Mouse (Mus musculus): Measurements from ENCODE around the gene Fli1. TPM values are rescaled to one million over a fixed set of nuclear protein-coding genes. Genes with fewer than 3 reads are reported as not detected.
A peak's percentile ranks its signal among the peaks of the same experiment; 100 is the strongest.

Gene Fli1
- polyA plus RNA-seq, 1 experiment from 2014 or later: 7.9 TPM

DNA sequence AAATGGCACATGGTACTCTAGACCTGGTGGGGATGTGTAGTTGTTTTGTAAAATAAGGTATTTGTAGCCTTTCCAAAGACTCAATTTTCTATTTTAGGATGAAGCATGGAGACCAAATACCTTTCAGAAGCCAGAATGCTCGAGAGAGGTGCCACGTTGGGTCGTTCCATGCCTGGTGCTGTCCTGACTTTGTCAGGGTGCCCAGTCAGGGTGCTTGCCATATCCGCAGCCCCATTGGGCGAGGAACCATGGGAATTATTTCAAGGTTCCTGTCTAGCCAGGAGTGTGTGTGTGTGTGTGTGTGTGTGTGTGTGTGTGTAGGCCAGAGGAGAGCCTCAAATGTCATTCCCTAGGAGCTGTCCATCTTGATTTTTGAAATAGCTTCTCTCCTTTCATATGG lies 132.0 kb downstream of the Fli1 start:
- H3K4me3 ChIP-seq (replicated peaks): no peak overlapping the region
- H3K9ac ChIP-seq (replicated peaks): no peak overlapping the region
- peaks cover 15% of the 10 kb centered on the region; the same call in 1 of the 2 replicates for H3K27me3 ChIP-seq (replicated peaks)
- no peak overlapping the region for H3K4me2 ChIP-seq
- H3K36me3 ChIP-seq: no peaks in the 10 kb centered on the region
- H3K9me3 ChIP-seq (replicated peaks): no peaks in the 10 kb centered on the region
- peaks cover 15% of the 10 kb centered on the region for H3K4me1 ChIP-seq
- 94% methylated on average over 5 of the region's 5 CpGs for WGBS
- H3K27ac ChIP-seq (replicated peaks): no peak overlapping the region
- no peak for ATAC-seq (ENCODE audit: low FRiP score)

DNA sequence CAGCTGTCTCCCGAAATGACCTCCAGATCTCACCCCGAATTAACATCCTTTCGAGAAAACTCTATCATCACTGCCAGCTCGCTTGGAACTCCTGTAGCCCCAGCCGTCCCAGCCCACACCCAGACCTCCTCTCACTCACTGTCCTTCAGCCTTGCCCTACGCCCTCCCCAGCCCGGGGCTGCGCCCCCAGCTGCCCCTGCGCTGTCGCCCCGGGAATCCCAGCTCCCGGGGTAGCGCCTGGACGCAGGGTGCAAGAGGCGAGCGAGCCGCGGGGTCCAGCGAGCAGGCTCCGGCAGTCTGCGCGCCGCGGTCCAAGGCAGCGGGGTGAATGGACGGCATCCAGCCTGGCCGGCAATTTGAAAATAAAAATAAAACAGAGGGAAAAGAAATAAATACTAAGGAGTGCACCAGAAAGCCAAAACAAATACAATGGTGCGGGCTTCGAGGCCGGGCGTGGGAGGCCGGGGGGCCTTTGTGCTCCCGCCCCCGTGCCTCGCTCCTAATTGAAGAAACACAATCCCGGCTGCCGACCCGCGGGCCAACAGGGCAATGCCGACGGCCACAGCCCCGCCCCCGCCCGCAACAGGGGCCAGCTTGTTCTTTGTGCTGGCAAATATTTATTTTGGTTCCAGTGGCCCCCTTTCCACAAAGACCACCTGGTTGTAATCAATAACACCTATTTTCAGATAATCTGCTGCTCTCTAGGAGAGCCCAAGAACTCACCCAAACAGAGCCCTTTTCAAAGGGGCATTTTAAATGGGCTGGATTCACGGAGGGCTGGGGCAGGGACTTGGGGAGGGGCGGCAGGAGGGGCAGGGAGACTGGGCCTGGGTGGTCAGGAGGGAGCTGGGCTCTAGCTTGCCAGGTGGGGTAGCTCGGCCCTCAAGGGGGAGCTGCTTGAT lies 133.3 kb downstream of the Fli1 start:
- 0 out of 2 replicates have a peak, but pooled peaks have one; percentile 50 for ATAC-seq (ENCODE audit: low FRiP score)

DNA sequence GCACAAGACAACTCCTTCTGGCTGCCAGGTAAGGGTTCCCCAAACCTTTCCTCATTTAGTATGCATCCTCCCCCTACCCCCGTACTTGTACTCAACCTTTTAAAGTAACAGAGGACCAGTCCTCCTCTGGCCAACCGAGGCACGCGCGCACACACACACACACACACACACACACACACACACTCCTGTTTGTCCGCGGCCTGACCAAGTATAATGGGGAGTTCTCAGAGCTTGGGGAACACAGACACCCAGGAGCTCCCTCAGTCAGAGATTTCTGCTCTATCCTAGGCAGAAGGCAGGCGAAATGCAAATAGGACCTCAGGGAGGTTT lies 134.0 kb downstream of the Fli1 start:
- peak overlapping the region; percentile 94 for H3K4me2 ChIP-seq
- WGBS: 6% methylated on average over 8 of the region's 8 CpGs
- H3K27me3 ChIP-seq (replicated peaks): peaks cover 15% of the 10 kb centered on the region
- H3K4me3 ChIP-seq (replicated peaks): peak overlapping the region; percentile 45
- no peak for ATAC-seq (ENCODE audit: low FRiP score)
- no peaks in the 10 kb centered on the region for H3K9me3 ChIP-seq (replicated peaks)
- peaks cover 18% of the 10 kb centered on the region for H3K4me1 ChIP-seq
- no peaks in the 10 kb centered on the region for H3K36me3 ChIP-seq
- H3K27ac ChIP-seq (replicated peaks): no peak overlapping the region
- peak overlapping the region; percentile 44; the same call in 1 of the 2 replicates for H3K9ac ChIP-seq (replicated peaks)

More for the DNA sequence above, 133.3 kb downstream of the Fli1 start:
- peak overlapping the region; percentile 94 for H3K4me2 ChIP-seq
- peak overlapping the region; percentile 44 for H3K9ac ChIP-seq (replicated peaks)
- H3K27ac ChIP-seq (replicated peaks): no peak overlapping the region; the same call in 1 of the 2 replicates
- WGBS: 2% methylated on average over 47 of the region's 47 CpGs
- no peaks in the 10 kb centered on the region for H3K9me3 ChIP-seq (replicated peaks)
- H3K36me3 ChIP-seq: no peaks in the 10 kb centered on the region
- peak overlapping the region; percentile 45 for H3K4me3 ChIP-seq (replicated peaks)
- peaks cover 15% of the 10 kb centered on the region for H3K27me3 ChIP-seq (replicated peaks)
- H3K4me1 ChIP-seq: peaks cover 18% of the 10 kb centered on the region

DNA sequence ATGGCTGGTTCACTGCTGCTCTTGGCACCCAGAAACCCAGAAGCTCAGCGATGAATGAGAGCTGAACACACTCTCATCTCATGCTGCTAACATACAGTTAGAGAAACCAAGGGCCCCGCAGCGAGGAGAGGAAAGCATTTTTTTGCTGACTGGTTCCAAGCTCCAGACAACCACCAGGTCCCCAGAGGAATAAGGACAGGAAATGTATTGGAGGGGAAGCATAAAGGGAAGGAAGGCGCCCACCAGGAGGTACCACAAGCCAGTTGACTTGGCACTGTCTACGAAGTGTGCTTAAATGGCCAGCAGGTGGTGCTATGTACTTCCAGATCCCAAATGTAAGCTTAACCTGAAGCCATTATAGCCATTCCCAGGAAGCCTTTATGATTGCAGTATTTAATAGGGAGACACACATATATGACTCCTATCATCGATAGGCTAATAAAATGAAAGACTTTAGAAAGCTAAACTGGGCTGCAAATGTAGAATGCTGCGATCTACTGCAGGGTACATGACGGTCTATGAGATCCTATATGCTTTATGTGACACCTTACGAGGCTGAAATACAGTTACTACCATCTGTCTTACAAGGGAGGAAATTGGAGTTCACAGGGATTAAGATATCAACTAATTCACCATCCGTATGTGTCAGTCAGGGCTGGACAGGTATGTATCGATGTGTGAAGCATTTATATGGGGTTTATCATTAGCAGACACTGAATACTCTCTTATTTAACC lies 137.3 kb downstream of the Fli1 start:
- Histone ChIP-seq H3K27me3 (replicated peaks) (peaks cover 15% of the 10 kb centered on the region), H3K36me3 (no peaks in the 10 kb centered on the region), H3K9ac (replicated peaks) (no peak overlapping the region), H3K27ac (replicated peaks) (no peak overlapping the region), H3K4me1 (peaks cover 18% of the 10 kb centered on the region), H3K4me3 (replicated peaks) (no peak overlapping the region), H3K9me3 (replicated peaks) (no peaks in the 10 kb centered on the region), H3K4me2 (no peak overlapping the region)
- 41% methylated on average over 11 of the region's 11 CpGs for WGBS
- peak; percentile 84 for ATAC-seq (ENCODE audit: low FRiP score)

DNA sequence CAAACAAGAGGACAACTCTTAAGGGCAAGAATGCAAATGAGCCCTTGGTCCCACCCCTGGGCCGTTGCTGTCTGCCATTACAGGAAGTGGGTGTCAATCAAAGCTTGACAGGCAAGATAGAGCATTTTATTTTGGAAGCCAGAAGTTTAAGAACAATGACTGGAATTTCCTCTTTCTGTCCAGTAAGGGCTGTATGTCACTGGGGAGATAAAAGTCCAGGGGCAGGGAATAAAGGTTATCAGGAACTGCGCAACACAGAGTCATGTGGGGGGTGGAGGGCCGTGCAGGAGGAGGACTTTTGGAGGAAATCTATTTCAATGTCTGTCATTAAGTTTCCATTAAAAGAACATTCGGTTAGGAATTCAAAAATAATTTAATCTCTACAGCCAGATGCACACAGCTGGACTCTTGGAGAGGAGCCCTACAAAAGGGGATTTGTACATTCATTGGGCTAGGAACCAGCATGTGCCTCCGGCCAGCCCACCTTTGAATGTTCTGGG lies 141.9 kb downstream of the Fli1 start:
- H3K36me3 ChIP-seq: no peaks in the 10 kb centered on the region
- H3K4me3 ChIP-seq (replicated peaks): no peak overlapping the region
- H3K9ac ChIP-seq (replicated peaks): no peak overlapping the region
- peaks cover 3% of the 10 kb centered on the region; the same call in 1 of the 2 replicates for H3K4me1 ChIP-seq
- H3K27ac ChIP-seq (replicated peaks): no peak overlapping the region
- H3K27me3 ChIP-seq (replicated peaks): no peaks in the 10 kb centered on the region; the same call in 1 of the 2 replicates
- no peak for ATAC-seq (ENCODE audit: low FRiP score)
- H3K4me2 ChIP-seq: no peak overlapping the region
- H3K9me3 ChIP-seq (replicated peaks): no peaks in the 10 kb centered on the region
- 72% methylated on average over 5 of the region's 5 CpGs for WGBS

DNA sequence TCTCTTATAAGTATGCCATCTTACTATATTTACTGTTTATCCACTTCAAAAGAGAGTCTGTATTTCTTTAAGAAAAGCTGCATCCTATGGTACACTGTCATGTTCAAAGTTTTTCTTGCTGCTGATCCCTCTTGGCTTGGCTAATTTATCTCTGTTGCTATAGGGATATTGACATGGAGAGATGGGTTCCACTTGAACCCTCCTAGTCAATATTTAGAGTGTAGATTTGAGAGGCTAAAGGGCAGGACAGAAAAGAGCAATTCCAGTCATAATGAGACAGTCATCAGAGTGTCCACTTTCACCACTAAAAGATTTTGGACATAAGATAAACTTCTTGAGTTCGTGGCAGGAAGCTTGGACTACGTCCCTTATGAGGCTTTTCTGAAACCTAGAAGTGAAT lies 142.4 kb downstream of the Fli1 start:
- no peaks in the 10 kb centered on the region for H3K9me3 ChIP-seq (replicated peaks)
- no peaks in the 10 kb centered on the region for H3K4me1 ChIP-seq
- H3K36me3 ChIP-seq: no peaks in the 10 kb centered on the region
- H3K27me3 ChIP-seq (replicated peaks): no peaks in the 10 kb centered on the region; the same call in 1 of the 2 replicates
- H3K4me3 ChIP-seq (replicated peaks): no peak overlapping the region
- no peak for ATAC-seq (ENCODE audit: low FRiP score)
- no peak overlapping the region for H3K4me2 ChIP-seq
- H3K27ac ChIP-seq (replicated peaks): no peak overlapping the region
- no peak overlapping the region for H3K9ac ChIP-seq (replicated peaks)
- 88% methylated on average over 2 of the region's 2 CpGs for WGBS

DNA sequence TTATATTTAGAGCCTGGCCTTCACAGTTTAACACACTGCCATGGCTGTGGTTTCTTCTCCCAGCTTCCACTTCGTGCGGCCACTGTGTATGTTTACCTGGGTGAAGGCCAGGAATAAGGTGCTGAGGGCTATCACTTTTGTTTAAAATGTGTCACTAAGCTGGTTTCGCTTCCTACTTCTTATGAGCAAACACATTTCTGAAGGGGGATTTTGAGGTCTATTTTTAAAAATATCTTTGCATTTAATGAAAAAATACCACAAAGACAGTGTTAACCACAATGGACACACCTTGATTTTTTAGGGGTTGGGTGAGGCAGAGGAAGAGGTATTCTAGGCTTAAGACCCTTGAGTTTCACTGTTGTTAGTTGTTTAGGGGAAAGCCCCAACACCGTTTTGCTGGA lies 147.9 kb downstream of the Fli1 start:
- 97% methylated on average over 4 of the region's 4 CpGs for WGBS
- Histone ChIP-seq H3K4me3 (replicated peaks) (no peak overlapping the region), H3K4me1 (no peaks in the 10 kb centered on the region), H3K36me3 (no peaks in the 10 kb centered on the region), H3K4me2 (no peak overlapping the region), H3K9ac (replicated peaks) (no peak overlapping the region), H3K27ac (replicated peaks) (no peak overlapping the region), H3K9me3 (replicated peaks) (no peaks in the 10 kb centered on the region), H3K27me3 (replicated peaks) (no peaks in the 10 kb centered on the region)
- no peak for ATAC-seq (ENCODE audit: low FRiP score)

DNA sequence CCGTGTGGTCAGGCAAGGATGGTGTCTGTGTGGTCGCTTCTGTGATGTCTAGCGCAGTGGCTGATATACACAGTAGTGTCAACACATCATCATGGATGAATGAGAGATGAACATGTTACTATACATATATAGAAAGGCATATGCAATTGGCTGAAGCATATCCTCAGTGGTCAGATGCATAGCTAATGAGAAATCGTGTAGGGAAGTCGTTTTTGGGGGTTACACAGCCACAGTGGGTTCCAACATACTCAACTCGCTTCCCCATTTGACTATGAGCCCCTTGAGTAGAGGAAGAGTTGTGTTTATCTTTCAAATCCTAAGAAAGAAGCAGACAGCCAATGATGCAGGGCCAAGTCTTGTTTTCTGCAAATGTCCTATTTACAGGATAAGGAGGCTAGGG lies 149.9 kb downstream of the Fli1 start:
- H3K27ac ChIP-seq (replicated peaks): no peak overlapping the region
- WGBS: 87% methylated on average over 6 of the region's 6 CpGs
- H3K4me2 ChIP-seq: no peak overlapping the region
- H3K9me3 ChIP-seq (replicated peaks): no peaks in the 10 kb centered on the region
- H3K4me1 ChIP-seq: no peaks in the 10 kb centered on the region
- H3K4me3 ChIP-seq (replicated peaks): no peak overlapping the region
- no peak overlapping the region for H3K9ac ChIP-seq (replicated peaks)
- no peaks in the 10 kb centered on the region for H3K27me3 ChIP-seq (replicated peaks)
- no peak for ATAC-seq (ENCODE audit: low FRiP score)
- H3K36me3 ChIP-seq: no peaks in the 10 kb centered on the region

DNA sequence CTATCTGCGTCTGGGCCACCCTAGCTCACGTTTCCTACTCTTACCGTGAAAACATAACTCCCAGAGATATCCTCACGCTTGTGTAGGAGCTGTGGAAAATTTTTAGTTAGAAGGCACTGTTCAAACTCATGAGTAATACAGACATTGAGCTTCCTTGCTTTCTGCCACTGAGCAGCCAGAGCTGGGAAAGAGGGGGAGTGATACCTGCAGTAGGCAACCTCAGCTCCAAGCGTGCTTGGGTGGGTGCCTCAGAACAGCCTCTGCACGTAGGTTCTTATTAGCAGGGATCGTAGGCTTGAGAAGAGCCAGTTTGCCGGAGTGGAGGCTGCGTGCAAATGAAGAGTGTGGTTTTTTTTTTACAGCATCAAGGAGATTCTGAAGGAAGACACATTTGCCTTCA lies 151.0 kb downstream of the Fli1 start:
- Histone ChIP-seq H3K9ac (replicated peaks) (no peak overlapping the region), H3K27ac (replicated peaks) (no peak overlapping the region), H3K27me3 (replicated peaks) (no peaks in the 10 kb centered on the region), H3K4me3 (replicated peaks) (no peak overlapping the region), H3K4me2 (no peak overlapping the region), H3K4me1 (no peaks in the 10 kb centered on the region), H3K9me3 (replicated peaks) (no peaks in the 10 kb centered on the region), H3K36me3 (no peaks in the 10 kb centered on the region)
- ATAC-seq (ENCODE audit: low FRiP score): no peak
- 84% methylated on average over 9 of the region's 9 CpGs for WGBS

DNA sequence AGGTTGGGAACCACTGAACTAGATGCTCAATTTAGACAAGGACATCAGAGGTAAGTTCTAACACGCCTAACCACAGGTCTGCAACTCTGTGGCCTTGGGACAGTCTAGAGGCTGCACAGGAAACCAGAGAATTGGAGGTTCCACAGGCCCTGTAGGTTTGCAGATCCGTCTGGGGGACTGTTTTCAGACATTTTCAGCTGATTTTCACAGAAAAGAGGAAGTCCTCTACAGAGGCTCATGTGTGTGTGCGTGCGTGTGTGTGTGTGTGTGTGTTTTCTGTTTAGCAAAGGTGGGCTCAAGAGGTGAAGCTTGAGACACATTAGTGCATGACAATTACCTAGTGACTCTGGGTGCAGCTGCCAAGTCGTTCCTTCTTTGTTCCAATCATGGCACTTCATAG lies 151.6 kb downstream of the Fli1 start:
- H3K36me3 ChIP-seq: no peaks in the 10 kb centered on the region
- 84% methylated on average over 5 of the region's 5 CpGs for WGBS
- H3K9me3 ChIP-seq (replicated peaks): no peaks in the 10 kb centered on the region
- H3K9ac ChIP-seq (replicated peaks): no peak overlapping the region
- H3K4me2 ChIP-seq: no peak overlapping the region
- H3K27me3 ChIP-seq (replicated peaks): no peaks in the 10 kb centered on the region
- ATAC-seq (ENCODE audit: low FRiP score): no peak
- H3K4me1 ChIP-seq: no peaks in the 10 kb centered on the region
- H3K4me3 ChIP-seq (replicated peaks): no peak overlapping the region
- H3K27ac ChIP-seq (replicated peaks): no peak overlapping the region

DNA sequence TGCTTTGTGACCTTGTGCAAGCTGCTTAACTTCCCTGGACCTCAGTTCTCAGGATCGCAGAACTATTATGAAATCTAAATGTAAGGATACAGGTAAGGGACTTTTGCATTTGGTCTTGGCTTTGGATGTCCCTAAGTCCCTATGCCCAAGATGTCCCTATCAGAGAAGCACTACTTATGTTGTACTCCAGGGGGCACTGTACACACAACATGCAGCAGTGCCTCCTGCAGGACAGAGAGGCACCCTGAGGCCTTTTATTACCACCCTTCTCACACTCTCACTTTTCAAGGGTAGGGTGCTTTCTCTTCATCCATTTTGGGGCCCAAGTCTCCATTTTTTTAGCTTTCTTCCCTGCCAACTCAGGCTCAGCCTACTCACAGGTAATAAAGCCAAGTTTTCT lies 154.5 kb downstream of the Fli1 start:
- no peak for ATAC-seq (ENCODE audit: low FRiP score)
- 97% methylated on average over 1 of the region's 1 CpGs for WGBS
- Histone ChIP-seq H3K27me3 (replicated peaks) (no peaks in the 10 kb centered on the region), H3K36me3 (no peaks in the 10 kb centered on the region), H3K4me1 (no peaks in the 10 kb centered on the region), H3K9me3 (replicated peaks) (no peaks in the 10 kb centered on the region), H3K4me3 (replicated peaks) (no peak overlapping the region), H3K27ac (replicated peaks) (no peak overlapping the region), H3K9ac (replicated peaks) (no peak overlapping the region), H3K4me2 (no peak overlapping the region)

DNA sequence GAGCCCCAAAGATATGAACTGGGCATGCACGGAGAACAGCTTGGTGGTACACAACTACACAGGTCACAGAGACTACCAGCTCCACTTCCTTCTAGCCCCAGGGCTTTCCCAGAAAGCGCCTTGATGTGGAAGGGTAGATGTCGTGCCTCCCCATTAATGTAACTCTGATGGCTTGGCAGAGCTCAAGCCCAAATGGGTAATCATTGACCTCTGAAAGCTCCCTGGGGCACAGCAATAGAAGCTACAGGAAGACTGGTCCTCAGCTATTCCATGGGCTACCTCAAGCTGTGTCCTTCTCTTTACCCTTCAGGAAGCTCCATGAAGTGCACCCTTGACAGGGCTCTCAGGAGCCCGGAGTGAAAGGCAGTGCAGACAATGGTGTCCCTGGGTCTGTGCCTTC lies 157.8 kb downstream of the Fli1 start:
- H3K4me2 ChIP-seq: no peak overlapping the region
- WGBS: 84% methylated on average over 4 of the region's 4 CpGs
- no peaks in the 10 kb centered on the region for H3K36me3 ChIP-seq
- H3K27ac ChIP-seq (replicated peaks): no peak overlapping the region
- H3K27me3 ChIP-seq (replicated peaks): no peaks in the 10 kb centered on the region
- no peak overlapping the region for H3K9ac ChIP-seq (replicated peaks)
- no peaks in the 10 kb centered on the region for H3K9me3 ChIP-seq (replicated peaks)
- no peaks in the 10 kb centered on the region for H3K4me1 ChIP-seq
- H3K4me3 ChIP-seq (replicated peaks): no peak overlapping the region
- ATAC-seq (ENCODE audit: low FRiP score): no peak

Data from neural tube, embryonic 15.5 days (tissue).